Mouse (Mus musculus) heart, adult 2 months (tissue): Measurements from ENCODE around the gene Hfe.

ENCODE experiments used
- CTCF ChIP-seq: fragments of 200-600 bp; IDR thresholded peaks from 2 replicates; pipeline ENCODE4 v1.8.1; 2022; ENCODE audit warnings: antibody characterized with exemption, mild to moderate bottlenecking, moderate library complexity
- POLR2A ChIP-seq: fragments of 200-500 bp; IDR thresholded peaks from 2 replicates; pipeline ENCODE4 v1.6.1; 2011; ENCODE audit warnings: mild to moderate bottlenecking, low read depth, low read length, control low read depth; ENCODE audit not compliant: insufficient read depth

DNA sequence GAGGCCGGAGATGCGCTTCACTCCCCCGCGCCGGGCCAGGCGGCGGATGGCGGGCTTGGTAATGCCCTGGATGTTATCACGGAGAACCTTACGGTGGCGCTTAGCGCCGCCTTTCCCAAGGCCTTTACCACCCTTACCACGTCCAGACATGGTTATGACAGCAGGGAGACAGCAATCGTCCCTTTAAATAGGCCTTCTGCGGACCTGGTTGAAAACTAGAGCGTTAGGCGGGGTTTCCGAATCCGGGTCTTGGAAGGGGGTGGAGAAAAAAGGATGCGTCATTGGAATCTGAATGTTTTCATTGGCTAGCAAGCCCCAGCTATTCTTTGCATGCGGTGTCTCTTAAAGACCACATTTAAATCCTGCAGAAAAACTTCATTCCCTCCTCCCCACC, 12.4 kb downstream of the Hfe start, which contains the start of gene Hist1h4c:
- TF ChIP-seq CTCF, result no peak
- peak; percentile 100 for TF ChIP-seq POLR2A
